Mouse (Mus musculus) CH12.LX (cell line): ENCODE measurements around the gene Cerkl. TPM values are rescaled to one million over a fixed set of nuclear protein-coding genes. Genes with fewer than 3 reads are reported as not detected.

Source experiments
- DNase-seq: peaks from one replicate; pipeline ENCODE4 v3.0.0-alpha.2; 2013; ENCODE audit errors: extremely low read depth
- H3K27ac ChIP-seq: 2 replicates; pipeline ENCODE4 v1.5.1; 2012; ENCODE audit warnings: low read depth, mild to moderate bottlenecking, control low read depth, moderate library complexity; ENCODE audit not compliant: insufficient read depth
- H3K27me3 ChIP-seq: replicated peaks from 2 replicates; pipeline ENCODE3; 2012; ENCODE audit warnings: inconsistent platforms
- H3K36me3 ChIP-seq, 2 experiments: replicated peaks in 1 of 2; 2 replicates each; pipeline versions ENCODE3 to v1.6.1; 2012; ENCODE audit warnings: inconsistent platforms in 1 of 2, low read length in 1 of 2, mild to moderate bottlenecking in 1 of 2, mixed read lengths in 1 of 2, moderate library complexity in 1 of 2; ENCODE audit not compliant: control insufficient read depth in 1 of 2, insufficient read depth in 1 of 2
- H3K4me1 ChIP-seq, 2 experiments: 2 replicates each; pipeline ENCODE4 v1.6.1; 2012; ENCODE audit warnings: inconsistent platforms in 1 of 2, moderate library complexity in 1 of 2; ENCODE audit not compliant: insufficient read depth in 2 of 2, control insufficient read depth in 1 of 2
- H3K4me2 ChIP-seq: 2 replicates; pipeline ENCODE4 v1.6.1; 2012; ENCODE audit warnings: low read depth, mild to moderate bottlenecking, control low read depth; ENCODE audit not compliant: poor library complexity, insufficient read depth, severe bottlenecking
- H3K4me3 ChIP-seq, 3 experiments: fragments of 150-350 bp in 1 of 3; sonication (generic) in 1 of 3; replicated peaks in 1 of 3; 2 replicates each; pipeline versions ENCODE3 to v1.5.1; 2011 to 2012; ENCODE audit warnings: low read depth in 2 of 3, low read length in 2 of 3, mild to moderate bottlenecking in 2 of 3, moderate library complexity in 2 of 3, control low read depth in 1 of 3, improper control_type of control experiment in 1 of 3, inconsistent platforms in 1 of 3, mixed read lengths in 1 of 3; ENCODE audit not compliant: poor library complexity in 1 of 3
- H3K79me2 ChIP-seq: replicated peaks from 2 replicates; pipeline ENCODE4 v1.6.1; 2012; ENCODE audit warnings: mild to moderate bottlenecking, moderate library complexity; ENCODE audit not compliant: control insufficient read depth, poor library complexity, insufficient read depth, severe bottlenecking; ENCODE audit errors: extremely low read depth
- H3K9ac ChIP-seq: 2 replicates; pipeline ENCODE4 v1.6.1; 2012; ENCODE audit warnings: low read depth, mild to moderate bottlenecking, control low read depth, moderate library complexity; ENCODE audit not compliant: insufficient read depth
- H3K9me3 ChIP-seq: replicated peaks from 2 replicates; pipeline ENCODE3; 2012; ENCODE audit warnings: low read length, inconsistent platforms, mixed read lengths
- CTCF ChIP-seq, 2 experiments: IDR thresholded peaks in 1 of 2; conservative IDR thresholded peaks in 1 of 2; 2 replicates each; pipeline ENCODE4 v1.5.1; 2011 to 2012; ENCODE audit warnings: low read depth in 2 of 2, low read length in 2 of 2, improper control_type of control experiment in 1 of 2, inconsistent platforms in 1 of 2, mild to moderate bottlenecking in 1 of 2, moderate library complexity in 1 of 2
- E2F4 ChIP-seq: IDR thresholded peaks from 2 replicates; pipeline ENCODE4 v1.6.1; 2011; ENCODE audit warnings: low read depth, low read length, improper control_type of control experiment; ENCODE audit not compliant: insufficient replicate concordance
- ETS1 ChIP-seq: conservative IDR thresholded peaks from 2 replicates; pipeline ENCODE4 v1.6.1; 2012; ENCODE audit warnings: low read depth, mild to moderate bottlenecking, inconsistent platforms, low read length, improper control_type of control experiment, moderate library complexity
- IRF4 ChIP-seq: IDR thresholded peaks from 2 replicates; pipeline ENCODE4 v1.6.1; 2014; ENCODE audit warnings: low read depth, mild to moderate bottlenecking, inconsistent platforms, low read length, improper control_type of control experiment
- JUND ChIP-seq: conservative IDR thresholded peaks from 2 replicates; pipeline ENCODE4 v1.6.1; 2011; ENCODE audit warnings: low read depth, low read length, improper control_type of control experiment
- MAX ChIP-seq: IDR thresholded peaks from 2 replicates; pipeline ENCODE4 v1.6.1; 2011; ENCODE audit warnings: low read length, improper control_type of control experiment
- MEF2A ChIP-seq: IDR thresholded peaks from 2 replicates; pipeline ENCODE4 v1.6.1; 2014; ENCODE audit warnings: low read depth, mild to moderate bottlenecking, inconsistent platforms, low read length, improper control_type of control experiment, borderline replicate concordance
- MYC ChIP-seq: IDR thresholded peaks from 2 replicates; pipeline ENCODE4 v1.6.1; 2011; ENCODE audit warnings: low read depth, mild to moderate bottlenecking, improper control_type of control experiment, low read length
- POLR2A ChIP-seq: IDR thresholded peaks from 2 replicates; pipeline ENCODE4 v1.6.1; 2011; ENCODE audit warnings: low read depth, mild to moderate bottlenecking, improper control_type of control experiment, low read length
- RCOR1 ChIP-seq: conservative IDR thresholded peaks from 2 replicates; pipeline ENCODE4 v1.6.1; 2012; ENCODE audit warnings: low read depth, mild to moderate bottlenecking, inconsistent platforms, low read length, improper control_type of control experiment
- SIN3A ChIP-seq: IDR thresholded peaks from 2 replicates; pipeline ENCODE4 v1.6.1; 2012; ENCODE audit warnings: low read length, improper control_type of control experiment, inconsistent platforms
- TBP ChIP-seq: conservative IDR thresholded peaks from 2 replicates; pipeline ENCODE4 v1.6.1; 2011; ENCODE audit warnings: low read depth, low read length, improper control_type of control experiment
- USF1 ChIP-seq: IDR thresholded peaks from 2 replicates; pipeline ENCODE4 v1.6.1; 2014; ENCODE audit warnings: low read depth, mild to moderate bottlenecking, inconsistent platforms, low read length, improper control_type of control experiment
- dilution Hi-C: fragments of 300-500 bp; cut with MboI; formaldehyde crosslinking; loops from 2 replicates; pipeline ENCODE4 v1.14.3; 2020; ENCODE audit warnings: low sequenced_read_pairs; ENCODE audit not compliant: extremely low pct_unique_long_range_greater_than_20kb, extremely low pct_ligation_motif_present
- in situ Hi-C: fragments of 300-500 bp; cut with MboI; formaldehyde crosslinking; loops from 3 replicates; pipeline ENCODE4 v1.14.3; 2019; ENCODE audit warnings: low sequenced_read_pairs, low pct_ligation_motif_present, low pct_unique_long_range_greater_than_20kb, mixed read lengths
- polyA plus RNA-seq: library from polyadenylated mRNA; unstranded; fragments of >175 nt; gene quantifications from 2 replicates; pipeline ENCODE4 v1.2.1, GENCODE M21; 2012; ENCODE audit warnings: low read depth; ENCODE audit not compliant: insufficient read length
- total RNA-seq, 2 experiments: library from RNA; depleted of rRNA; stranded (reverse); fragments of 300-350 nt in 1 of 2; fragments of >200 nt in 1 of 2; gene quantifications; 2 replicates each; pipeline ENCODE4 v1.2.3; 2012 to 2014

Gene Cerkl
- total and polyA plus RNA-seq, 3 experiments = 10.9 to 19.6 (median 15.6) TPM

DNA sequence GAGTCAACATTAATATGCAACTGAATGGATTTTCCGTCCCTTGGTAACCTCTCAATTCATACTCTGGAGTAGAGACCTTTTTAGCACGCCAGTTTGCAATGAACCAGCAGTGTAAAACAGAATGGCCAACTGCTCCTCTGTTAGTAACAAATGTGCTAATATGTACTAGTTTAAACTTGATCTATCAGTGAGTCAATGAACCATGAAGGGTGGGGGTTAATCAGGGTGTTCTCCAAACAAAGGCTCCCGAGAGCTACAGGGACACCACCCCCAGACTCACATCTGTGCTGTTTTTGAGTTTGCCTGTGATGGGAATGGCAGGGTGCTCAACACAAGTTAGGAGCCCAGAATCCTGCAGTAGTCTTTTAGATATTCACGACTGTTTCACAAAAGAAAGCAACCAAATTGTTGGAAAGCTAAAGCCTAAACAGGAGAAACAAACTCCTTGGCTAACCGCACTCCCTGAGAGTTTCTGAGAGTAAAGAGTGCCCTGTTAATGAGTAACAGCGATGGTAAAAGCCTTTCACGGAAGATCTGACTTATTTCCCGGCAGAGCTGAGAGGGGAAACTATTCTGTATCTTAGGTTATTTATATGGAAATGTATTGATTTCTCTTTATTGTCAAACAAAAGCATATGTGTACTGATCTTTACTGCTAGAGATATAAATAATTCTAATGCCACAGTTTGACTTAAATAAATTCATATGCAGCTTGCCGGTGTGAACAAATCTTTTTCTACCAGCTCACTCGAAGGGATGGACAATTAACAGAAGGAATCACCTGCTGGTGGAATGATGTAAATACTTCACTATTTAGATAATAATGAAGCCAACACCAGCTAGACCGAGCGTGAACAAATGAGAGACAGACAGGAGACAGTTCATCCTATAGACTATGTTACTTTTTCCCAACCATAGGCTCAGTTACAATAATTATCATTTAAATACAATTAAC is 77.2 kb downstream of the Cerkl start:
- peaks cover 13 to 14% of the 10 kb centered on the region in 2 experiments for H3K36me3 ChIP-seq
- no peak overlapping the region for H3K4me3 ChIP-seq
- H3K9me3 ChIP-seq = no peaks in the 10 kb centered on the region
- no peak overlapping the region for H3K9ac ChIP-seq
- dilution Hi-C loops = no loop called here
- no peak overlapping the region for H3K4me2 ChIP-seq
- DNase-seq = no peak
- in situ Hi-C loops = no loop called here
- H3K4me1 ChIP-seq = no peaks in the 10 kb centered on the region
- H3K79me2 ChIP-seq = no peaks in the 10 kb centered on the region
- H3K27ac ChIP-seq = no peak overlapping the region
- no peak for TF ChIP-seq MAX
- TF ChIP-seq CTCF (conservative IDR thresholded peaks at IDR 0.05 in 1 of 2, IDR thresholded peaks at IDR 0.05 in 1 of 2; ENCODE audit: low read depth in 2 of 2, low read length in 2 of 2) = no peak
- no peak for TF ChIP-seq MEF2A
- no peak for TF ChIP-seq RCOR1
- TF ChIP-seq ETS1 = no peak
- TF ChIP-seq MYC = no peak
- TF ChIP-seq JUND = no peak
- no peak for TF ChIP-seq USF1
- no peak for TF ChIP-seq SIN3A
- TF ChIP-seq POLR2A = no peak
- no peaks in the 10 kb centered on the region for H3K27me3 ChIP-seq

- H3K27ac ChIP-seq = no peak overlapping the region
- dilution Hi-C loops = no loop called here
- no peak for TF ChIP-seq SIN3A
- TF ChIP-seq TBP = no peak
- TF ChIP-seq IRF4 = no peak
- no peak for TF ChIP-seq E2F4
- no peaks in the 10 kb centered on the region for H3K79me2 ChIP-seq
- no peaks in the 10 kb centered on the region for H3K4me1 ChIP-seq
- H3K4me3 ChIP-seq = no peak overlapping the region
- no peaks in the 10 kb centered on the region for H3K27me3 ChIP-seq
- H3K36me3 ChIP-seq = peaks cover 14 to 16% of the 10 kb centered on the region in 2 experiments
- no peak overlapping the region for H3K4me2 ChIP-seq
- in situ Hi-C loops = no loop called here
- H3K9me3 ChIP-seq = no peaks in the 10 kb centered on the region
- no peak overlapping the region for H3K9ac ChIP-seq
- DNase-seq = no peak
These were observed 78.1 kb downstream of the Cerkl start for GRCm38 (mm10) chr2:79378346-79379086.
